Mouse (Mus musculus) lung, adult 2 months (tissue): ENCODE measurements around the gene Foxj1.

ENCODE experiments used
- CTCF ChIP-seq: fragments of 200-500 bp; IDR thresholded peaks from 2 replicates; pipeline ENCODE4 v1.5.1; 2011; ENCODE audit warnings: mild to moderate bottlenecking, low read length, control low read depth; ENCODE audit not compliant: insufficient read depth
- POLR2A ChIP-seq: fragments of 200-500 bp; IDR thresholded peaks from 2 replicates; pipeline ENCODE4 v1.6.1; 2011; ENCODE audit warnings: low read depth, mild to moderate bottlenecking, control low read depth, low read length, borderline replicate concordance; ENCODE audit errors: extremely low read depth

GRCm38 (mm10) chr11:116298221-116298620 lies 37.0 kb downstream of the Foxj1 start:
- TF ChIP-seq POLR2A, result no peak
- no peak for TF ChIP-seq CTCF
